Mouse (Mus musculus): ENCODE data around the gene Gm20708.

- TF ChIP-seq CTCF (IDR thresholded peaks at IDR 0.05; ENCODE audit: extremely low read depth, insufficient read depth, low read length) (no peak), POLR2A (IDR thresholded peaks at IDR 0.05; ENCODE audit: extremely low read depth, insufficient read depth, low read length) (no peak)
Observed at GRCm38 (mm10) chr11:117760374-117761119, 48.9 kb upstream of the Gm20708 start.
